Mouse (Mus musculus) urinary bladder, postnatal 4 days (tissue): ENCODE measurements at regions not wholly inside any gene's neighbourhood (a gene's known extent, or its start where the extent isn't known, plus 50 kb on each side); places are given as distances from the start of the nearest gene placed in this dataset.

Source experiments
- DNase-seq, 2 experiments: peaks; one replicate each; pipeline ENCODE4 v3.0.0; 2021 to 2022; ENCODE audit warnings: low spot score in 2 of 2

- DNase-seq, result no peak
Observed at GRCm38 (mm10) chr10:61034056-61034455, 55.1 kb upstream of the Pcbd1 start.

- no peak for DNase-seq
Observed at GRCm38 (mm10) chr10:61028598-61028997, 60.5 kb upstream of the Pcbd1 start.

GRCm38 (mm10) chr10:61027215-61027614 lies 61.9 kb upstream of the Pcbd1 start:
- DNase-seq, result no peak

GRCm38 (mm10) chr10:61025061-61025460 lies 64.1 kb upstream of the Pcbd1 start:
- no peak for DNase-seq

GRCm38 (mm10) chr10:61024166-61024565 lies 65.0 kb upstream of the Pcbd1 start:
- no peak for DNase-seq

- DNase-seq, result no peak
Observed at GRCm38 (mm10) chr10:61023431-61023830, 65.7 kb upstream of the Pcbd1 start.

GRCm38 (mm10) chr10:61019566-61019965 lies 69.6 kb upstream of the Pcbd1 start:
- no peak for DNase-seq

GRCm38 (mm10) chr10:61012199-61012695 lies 76.9 kb upstream of the Pcbd1 start:
- no peak for DNase-seq

- no peak for DNase-seq
Observed at GRCm38 (mm10) chr10:61010697-61011096, 78.4 kb upstream of the Pcbd1 start.

GRCm38 (mm10) chr10:61007403-61007802 lies 81.7 kb upstream of the Pcbd1 start:
- DNase-seq, result no peak

GRCm38 (mm10) chr10:61001745-61002160 lies 87.4 kb upstream of the Pcbd1 start:
- DNase-seq, result no peak

GRCm38 (mm10) chr10:60997393-60997792 lies 91.7 kb upstream of the Pcbd1 start:
- no peak for DNase-seq

GRCm38 (mm10) chr10:60995908-60996640 lies 93.1 kb upstream of the Pcbd1 start:
- DNase-seq, result no peak

- DNase-seq, result peak in 1 of 2 experiments; percentile 26
Observed at GRCm38 (mm10) chr10:60985109-60985576, 104.0 kb upstream of the Pcbd1 start.

GRCm38 (mm10) chr10:60981770-60982169 lies 107.4 kb upstream of the Pcbd1 start:
- no peak for DNase-seq

- DNase-seq, result no peak
Observed at GRCm38 (mm10) chr10:60973615-60974014, 115.5 kb upstream of the Pcbd1 start.

GRCm38 (mm10) chr10:60964843-60965242 lies 124.3 kb upstream of the Pcbd1 start:
- no peak for DNase-seq

- no peak for DNase-seq
Observed at GRCm38 (mm10) chr10:60957820-60958233, 126.4 kb upstream of the Unc5b start.

GRCm38 (mm10) chr10:60955467-60955866 lies 124.1 kb upstream of the Unc5b start:
- DNase-seq, result no peak

GRCm38 (mm10) chr10:60952495-60952894 lies 121.1 kb upstream of the Unc5b start:
- no peak for DNase-seq

- DNase-seq, result no peak
Observed at GRCm38 (mm10) chr10:60948983-60949677, 117.7 kb upstream of the Unc5b start.

GRCm38 (mm10) chr10:60943074-60943473 lies 111.7 kb upstream of the Unc5b start:
- DNase-seq, result no peak

- no peak for DNase-seq
Observed at GRCm38 (mm10) chr10:60938749-60939148, 107.4 kb upstream of the Unc5b start.
